Mouse (Mus musculus): ENCODE measurements around the gene Rnf26.
A peak's percentile ranks its signal among the peaks of the same experiment; 100 is the strongest.
"Not testable (repeated sequence)": the region's sequence is repeated elsewhere in the genome, so short reads cannot be mapped to it uniquely, and the experiment has no call there.

Gene Rnf26

DNA sequence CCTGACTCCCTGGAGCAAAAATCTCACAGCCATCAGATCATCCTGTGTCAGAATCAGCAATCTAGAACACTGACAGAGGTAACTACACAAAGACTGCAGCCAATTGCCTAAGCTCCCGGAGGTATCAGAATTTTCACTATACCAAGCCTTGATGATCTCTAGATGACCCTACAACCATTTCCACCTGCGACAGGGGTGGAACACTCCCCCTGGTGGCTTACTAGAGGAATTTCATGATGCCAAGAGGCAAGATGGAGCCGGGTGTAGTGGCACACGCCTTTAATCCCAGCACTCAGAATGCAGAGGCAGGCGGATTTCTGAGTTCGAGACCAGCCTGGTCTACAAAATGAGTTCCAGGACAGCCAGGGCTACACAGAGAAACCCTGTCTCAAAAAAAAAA is 11.0 kb upstream of the Rnf26 start:
- no peak for DNase-seq

DNA sequence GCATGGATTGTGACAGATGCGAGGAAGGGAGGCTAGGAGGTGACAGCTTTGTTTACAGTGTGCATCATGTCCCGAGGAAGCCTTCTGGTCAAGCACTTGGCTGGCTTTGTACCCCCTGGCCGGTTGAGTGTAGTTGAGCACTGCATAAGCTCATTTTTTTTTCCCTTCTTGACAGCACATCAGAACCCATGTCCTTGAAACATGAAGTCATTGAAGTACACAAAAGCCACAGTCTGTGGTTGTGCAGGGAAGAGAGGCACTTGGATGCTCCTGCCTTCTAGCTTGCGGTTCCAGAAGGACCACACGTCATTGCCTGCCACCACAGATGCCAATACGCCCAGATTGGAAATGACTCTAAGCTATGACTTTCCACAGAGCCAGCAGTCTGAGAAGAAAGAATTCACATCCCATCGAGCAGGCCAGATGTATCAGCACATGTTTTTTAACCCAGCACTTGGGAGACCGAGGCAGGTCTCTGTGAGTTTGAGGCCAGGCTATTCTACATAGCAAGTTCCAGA is 6.7 kb upstream of the Rnf26 start:
- DNase-seq, result no peak

DNA sequence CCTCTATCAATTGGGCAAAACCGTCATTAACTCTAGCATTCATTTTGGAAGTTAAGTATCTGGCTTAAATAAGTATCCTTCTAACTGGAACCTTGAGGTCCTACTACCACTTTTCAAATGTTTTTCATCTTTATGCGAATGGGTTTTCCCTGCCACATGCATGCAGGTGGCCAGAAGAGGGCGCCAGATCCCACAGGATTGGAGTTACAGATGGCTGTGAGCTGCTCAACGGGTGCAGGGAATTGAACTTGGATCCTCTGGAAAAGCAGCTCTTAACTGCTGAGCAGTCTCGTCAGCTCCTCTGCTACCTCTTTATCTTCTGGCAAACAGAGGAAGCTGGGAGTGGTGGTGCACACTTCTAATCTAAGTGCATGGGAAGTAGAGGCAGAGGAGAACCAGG is 5.7 kb upstream of the Rnf26 start:
- no peak for DNase-seq

DNA sequence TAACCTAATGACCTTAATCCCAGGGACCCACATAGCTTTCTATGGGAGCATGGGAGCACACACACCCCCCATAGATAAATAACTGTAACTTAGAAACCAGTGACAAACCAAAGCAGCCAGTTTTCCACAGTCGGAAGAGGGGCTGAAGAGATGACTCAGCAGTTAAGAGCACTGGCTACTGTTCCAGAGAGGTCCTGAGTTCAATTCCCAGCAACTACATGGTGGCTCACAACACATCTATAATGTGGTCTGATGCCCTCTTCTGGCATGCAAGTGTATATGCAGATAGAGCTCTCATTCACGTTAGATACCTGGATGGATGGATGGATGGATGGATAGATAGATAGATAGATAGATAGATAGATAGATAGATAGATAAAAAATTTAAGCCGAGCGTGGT is 2.9 kb upstream of the Rnf26 start:
- no peak for DNase-seq

DNA sequence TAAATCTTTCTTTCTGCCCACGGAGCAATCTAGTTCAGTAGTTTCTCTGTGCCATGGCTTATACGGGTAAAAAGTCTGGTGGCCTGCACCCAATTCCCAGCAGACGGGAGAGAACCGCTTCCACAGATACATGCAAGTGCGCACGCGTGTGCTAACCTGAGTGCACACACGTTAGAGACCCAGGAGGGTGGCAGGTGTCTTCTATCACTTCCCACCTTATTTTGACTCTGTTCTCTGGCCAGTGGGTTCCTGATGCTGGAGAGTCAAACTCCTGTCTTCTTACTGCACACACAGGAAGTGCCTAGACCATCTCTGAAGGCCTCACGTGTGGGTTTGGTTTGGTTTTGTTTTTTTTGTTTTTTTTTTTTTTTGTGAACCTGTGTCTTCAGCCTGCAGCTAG is 2.3 kb upstream of the Rnf26 start:
- no peak for DNase-seq

DNA sequence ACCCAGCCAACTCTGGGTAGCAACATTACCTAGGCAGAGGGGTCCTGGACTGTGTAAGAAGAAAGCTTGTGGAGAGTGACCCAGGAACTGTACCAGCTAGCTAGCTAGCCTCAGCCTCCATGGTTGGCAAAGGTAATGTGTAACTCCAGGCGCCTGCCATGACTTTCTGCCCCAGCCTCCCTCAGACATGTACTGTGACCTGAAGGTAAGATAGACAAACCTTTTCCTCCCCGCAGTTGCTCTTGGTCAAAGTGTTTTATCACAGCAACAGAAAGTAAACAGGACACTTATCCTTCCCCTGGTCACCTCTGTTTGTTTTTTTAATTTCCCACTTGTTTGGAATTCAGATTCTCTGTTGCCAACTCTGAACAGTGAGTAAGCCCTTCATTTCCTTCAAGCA is 1.1 kb upstream of the Rnf26 start:
- no peak for DNase-seq

DNA sequence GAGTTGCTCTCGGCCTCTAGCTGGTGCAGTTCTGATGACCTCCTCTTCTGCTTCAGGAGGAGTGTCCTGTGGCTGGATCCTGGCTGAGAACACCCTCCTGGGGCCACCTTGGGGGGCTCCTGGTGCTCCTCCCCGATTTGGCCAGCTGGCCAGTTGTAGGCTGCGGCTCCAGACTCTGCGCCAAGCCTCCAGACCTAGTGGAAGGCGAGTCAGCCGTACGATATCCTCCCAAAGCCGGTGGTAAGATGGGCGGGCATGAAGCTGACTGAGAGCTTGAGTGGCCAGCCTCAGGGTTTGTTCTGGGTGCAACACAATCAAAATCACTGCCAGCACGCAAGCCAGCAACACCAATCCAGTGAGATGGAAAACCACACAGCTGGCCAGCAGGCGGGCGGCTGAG is 1.4 kb downstream of the Rnf26 start:
- not testable (repeated sequence) for DNase-seq

DNA sequence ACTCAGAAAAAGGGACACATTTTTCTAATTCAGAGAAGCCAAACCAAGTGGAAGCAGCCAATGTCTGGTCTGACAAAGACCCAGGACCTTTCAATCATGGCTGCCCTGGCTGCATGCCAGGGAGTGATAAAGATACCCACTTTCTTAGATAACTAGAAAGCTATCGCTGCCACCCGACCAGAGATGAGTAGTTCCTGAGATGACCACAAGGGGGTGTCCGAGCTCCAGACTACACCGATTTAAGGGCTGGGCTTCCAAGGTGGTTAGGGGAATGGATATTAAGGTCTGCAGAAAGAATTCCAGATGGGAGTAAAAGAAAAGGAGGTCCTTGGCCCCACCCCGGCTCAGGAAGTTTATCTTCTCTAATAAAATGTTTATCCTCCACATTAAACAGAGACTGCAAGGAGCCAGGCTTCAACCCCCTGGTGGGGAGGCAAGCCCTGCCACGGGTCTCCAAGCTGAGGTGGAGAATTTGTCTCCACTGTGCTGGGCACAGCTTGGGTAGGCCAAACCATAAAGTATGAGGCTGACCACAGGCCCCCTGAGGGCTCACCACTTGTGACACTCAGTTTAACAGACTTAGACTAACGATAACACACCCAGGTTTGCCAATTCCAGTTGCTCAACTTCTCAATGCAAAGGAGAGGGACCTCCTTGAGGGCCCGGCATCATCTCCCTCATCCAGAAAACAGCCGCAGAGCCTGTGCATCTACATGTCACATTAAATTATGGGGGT is 3.8 kb downstream of the Rnf26 start:
- DNase-seq, result peak; percentile 68

DNA sequence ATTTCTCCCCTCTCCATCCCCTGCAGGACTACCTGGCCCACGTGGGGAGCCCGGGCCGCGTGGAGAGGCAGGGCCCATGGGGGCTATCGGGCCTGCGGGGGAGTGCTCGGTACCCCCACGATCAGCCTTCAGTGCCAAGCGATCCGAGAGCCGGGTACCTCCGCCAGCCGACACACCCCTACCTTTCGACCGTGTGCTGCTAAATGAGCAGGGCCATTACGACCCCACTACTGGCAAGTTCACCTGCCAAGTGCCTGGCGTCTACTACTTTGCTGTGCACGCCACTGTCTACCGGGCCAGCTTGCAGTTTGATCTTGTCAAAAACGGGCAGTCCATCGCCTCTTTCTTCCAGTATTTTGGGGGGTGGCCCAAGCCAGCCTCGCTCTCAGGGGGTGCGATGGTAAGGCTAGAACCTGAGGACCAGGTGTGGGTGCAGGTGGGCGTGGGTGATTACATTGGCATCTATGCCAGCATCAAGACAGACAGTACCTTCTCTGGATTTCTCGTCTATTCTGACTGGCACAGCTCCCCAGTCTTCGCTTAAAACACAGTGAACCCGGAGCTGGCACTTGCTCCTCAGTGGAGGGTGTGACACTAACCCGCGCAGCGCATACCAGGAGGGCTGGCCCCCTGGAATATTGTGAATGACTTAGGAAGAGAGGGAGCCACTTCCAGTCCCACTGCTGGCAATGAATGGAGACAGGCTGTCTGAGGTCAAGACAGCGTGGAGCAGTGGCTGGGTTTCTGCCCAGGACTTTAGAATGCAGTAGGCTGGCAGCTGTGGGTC is 4.9 kb downstream of the Rnf26 start:
- no peak for DNase-seq

DNA sequence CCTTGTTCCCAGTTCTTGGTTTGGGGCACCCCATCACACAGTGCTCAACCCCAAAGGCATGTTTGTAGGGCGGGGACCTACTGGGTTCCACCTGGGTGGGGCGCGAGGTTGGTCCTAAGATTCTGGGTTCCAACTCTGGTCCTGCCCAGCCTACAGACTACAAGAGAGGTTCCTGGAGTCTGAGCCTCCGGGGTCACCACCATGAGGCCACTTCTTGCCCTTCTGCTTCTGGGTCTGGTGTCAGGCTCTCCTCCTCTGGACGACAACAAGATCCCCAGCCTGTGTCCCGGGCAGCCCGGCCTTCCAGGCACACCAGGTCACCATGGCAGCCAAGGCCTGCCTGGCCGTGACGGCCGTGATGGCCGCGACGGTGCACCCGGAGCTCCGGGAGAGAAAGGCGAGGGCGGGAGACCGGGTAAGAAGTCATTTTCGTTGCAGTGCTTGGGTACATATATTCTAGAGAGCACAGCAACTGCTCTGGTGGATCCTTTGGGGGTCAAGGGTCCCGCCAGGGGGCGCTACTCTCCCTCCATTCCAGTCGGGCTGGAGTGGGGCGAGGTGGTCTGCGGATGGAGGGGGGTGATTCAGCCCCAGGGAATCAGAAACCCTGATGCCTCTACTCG is 5.6 kb downstream of the Rnf26 start:
- no peak for DNase-seq

DNA sequence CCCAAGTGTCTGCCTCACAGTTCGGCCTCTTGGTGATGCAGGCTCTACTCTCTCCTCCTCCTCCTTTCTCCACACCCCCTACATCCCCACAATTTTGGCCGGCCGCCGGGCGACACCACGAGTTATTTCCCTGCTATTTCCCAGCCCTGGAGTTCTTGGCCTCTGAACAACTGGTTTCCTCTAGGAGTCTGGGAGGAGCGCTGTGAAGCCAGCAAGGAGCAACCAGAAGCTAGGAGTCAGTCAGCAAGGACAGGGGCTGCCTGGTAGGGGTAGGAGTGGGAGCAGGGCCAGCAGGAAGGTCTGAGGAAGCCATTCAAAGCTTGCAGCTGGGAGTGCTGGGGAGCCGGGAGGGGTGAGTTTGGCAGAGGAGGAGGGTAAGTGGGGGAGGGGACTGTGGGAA is 6.2 kb downstream of the Rnf26 start, which contains the start of gene C1qtnf5:
Gene C1qtnf5, plus strand, starts transcription at position 136 of the 400 bp plus-strand sequence.
- DNase-seq, result peak; percentile 78

DNA sequence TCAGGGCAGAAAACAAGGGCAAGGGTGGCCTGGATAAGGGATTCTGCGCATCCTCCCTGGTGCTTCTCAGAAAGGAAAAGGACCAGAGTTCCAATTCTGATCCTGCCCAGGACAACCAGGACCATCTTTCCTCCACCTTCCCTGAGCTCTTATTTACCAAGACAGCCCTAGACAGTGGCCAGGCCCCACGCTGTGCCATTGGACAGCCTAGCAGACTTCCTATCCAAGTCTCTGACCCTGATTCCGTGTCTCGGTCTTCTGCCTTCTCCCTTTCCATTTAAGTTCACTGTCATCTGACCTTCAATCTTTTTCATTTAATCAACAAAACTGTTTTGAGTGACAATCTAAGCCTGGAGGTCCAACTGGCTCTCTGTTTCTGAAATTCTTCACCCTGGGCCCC is 6.7 kb downstream of the Rnf26 start:
- DNase-seq, result no peak

DNA sequence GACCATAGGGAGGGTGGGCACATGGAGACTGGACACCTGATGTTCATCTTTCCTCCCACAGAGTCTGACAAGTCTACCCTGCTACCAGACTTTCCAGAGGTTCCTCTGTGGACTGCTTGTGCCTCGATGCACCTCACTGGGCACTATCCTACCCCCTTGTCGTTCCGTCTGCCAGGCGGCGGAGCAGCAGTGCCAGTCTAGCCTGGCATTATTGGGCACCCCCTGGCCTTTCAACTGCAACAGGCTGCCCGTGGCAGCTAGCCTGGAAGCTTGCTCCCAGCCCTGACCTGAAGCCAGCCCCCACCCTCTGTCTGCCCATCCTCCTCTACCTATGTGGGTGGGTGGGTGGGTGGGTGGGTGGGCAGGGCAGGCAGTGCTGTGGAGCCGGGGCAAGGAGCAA is 7.1 kb downstream of the Rnf26 start:
- no peak for DNase-seq

DNA sequence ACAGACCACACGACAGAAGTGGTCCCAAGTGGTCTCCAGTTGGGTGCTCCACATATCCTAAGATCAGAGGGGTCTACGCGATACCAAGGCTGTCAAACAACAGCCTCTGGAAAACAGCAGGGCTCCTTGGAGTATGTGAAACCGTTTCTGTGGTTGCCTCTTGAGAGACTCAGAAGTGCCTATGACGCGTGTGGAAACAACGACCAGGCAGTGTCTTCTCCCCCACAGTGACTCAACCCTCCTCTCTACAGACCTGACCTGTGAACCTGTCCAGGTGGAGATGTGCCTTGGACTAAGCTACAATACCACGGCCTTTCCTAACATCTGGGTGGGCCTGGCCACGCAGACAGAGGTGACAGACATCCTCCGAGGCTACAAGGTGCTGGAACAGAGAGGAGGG is 7.5 kb downstream of the Rnf26 start:
- DNase-seq, result no peak

DNA sequence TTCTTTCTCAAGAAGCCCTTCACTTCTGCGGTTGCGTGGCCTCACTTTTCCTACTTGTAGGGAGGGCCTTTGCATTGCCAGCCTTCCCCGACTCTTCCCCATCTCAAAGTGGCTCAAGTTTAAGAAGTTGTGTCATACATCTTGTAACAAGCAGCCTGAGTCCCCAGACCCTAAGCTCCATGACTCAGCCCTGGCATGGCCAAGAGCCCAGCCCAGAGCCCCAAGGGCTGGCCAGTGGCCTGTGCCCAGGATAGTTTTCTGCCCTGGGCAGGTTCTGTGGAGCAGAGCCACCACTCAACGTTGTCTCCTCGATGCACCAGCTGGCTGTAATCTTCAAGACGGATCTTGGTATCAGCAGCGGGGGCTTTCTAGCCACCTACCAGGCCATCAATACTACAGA is 8.4 kb downstream of the Rnf26 start:
- no peak for DNase-seq

DNA sequence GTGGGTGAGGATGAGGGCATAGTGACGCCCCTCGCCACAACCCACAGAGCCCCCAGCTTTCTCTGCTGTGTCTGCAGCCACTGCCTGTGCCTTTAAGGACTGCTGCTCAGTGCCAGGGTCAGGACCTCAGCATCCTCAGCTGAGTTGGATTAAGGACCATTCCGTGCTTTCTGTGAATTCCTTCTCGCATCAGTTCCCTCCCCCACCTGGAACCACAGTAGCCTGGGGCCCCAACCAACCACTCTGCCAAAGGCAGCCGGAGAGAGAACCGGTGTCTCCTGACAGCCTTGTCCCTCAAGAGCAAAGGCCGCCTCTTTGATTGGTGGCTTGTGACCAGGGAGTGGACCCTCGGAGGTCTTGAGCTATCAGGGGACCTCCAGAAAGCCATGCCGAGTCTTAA is 11.8 kb downstream of the Rnf26 start, which contains the start of gene Mfrp:
Gene Mfrp, plus strand, starts transcription at position 240 of the 400 bp plus-strand sequence.
- DNase-seq, result no peak

DNA sequence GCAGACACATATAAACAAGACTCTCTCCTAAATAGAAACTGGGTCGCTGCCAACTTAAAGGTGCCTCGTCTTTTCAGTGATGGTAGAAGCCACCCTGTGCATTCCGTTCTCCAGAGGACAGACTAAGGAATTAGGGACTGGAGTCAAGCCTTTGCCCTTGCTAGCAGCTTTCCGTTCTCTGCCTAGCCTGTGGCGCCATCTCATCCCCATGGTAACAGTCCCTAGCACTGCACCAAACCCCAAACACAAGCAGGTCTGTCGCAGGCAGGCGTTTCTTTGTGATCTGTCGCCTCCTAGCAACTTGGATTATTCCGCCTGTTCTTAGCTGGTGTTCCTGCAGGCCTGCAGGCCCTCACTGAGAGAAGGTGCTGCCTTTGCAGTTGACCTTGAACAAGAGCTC is 16.8 kb downstream of the Rnf26 start:
- peak; percentile 66 for DNase-seq

DNA sequence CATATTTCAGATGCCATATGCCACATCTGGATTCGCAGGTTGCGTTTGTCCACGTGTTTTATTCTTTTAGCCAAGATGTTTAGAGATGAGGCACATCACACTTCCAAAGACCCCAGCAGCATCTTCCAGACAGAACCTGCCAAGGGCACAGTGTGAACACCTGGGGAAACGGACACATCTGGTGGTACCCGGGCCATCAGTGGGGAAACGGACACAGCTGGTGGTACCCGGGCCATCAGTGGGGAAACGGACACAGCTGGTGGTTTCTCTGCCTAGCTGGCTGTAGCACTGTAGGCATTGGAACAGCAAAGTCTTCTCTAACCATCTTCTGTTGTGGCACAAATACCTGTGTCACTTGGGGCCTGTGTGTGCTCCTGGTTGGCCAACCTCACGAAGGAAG is 17.5 kb downstream of the Rnf26 start:
- no peak for DNase-seq

DNA sequence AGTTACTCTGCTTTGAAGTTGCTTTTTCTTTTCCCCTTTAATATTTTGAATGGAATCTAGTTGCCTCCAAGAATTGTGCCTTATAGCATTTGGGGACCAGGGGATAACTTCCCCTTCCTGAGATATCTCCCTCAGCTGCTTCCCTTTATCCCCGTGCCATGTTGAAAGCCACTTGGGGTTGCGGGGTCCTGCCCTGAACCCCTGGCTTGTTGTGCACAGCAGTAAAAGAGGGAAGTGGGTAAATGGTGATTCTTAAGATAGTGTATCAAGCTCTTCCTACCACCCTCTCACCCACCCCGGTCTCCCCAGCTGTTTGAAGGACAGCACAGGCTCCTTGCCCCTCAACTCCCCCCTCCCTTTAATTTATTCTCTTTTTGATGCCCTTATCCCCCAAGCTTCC is 18.6 kb downstream of the Rnf26 start:
- no peak for DNase-seq

DNA sequence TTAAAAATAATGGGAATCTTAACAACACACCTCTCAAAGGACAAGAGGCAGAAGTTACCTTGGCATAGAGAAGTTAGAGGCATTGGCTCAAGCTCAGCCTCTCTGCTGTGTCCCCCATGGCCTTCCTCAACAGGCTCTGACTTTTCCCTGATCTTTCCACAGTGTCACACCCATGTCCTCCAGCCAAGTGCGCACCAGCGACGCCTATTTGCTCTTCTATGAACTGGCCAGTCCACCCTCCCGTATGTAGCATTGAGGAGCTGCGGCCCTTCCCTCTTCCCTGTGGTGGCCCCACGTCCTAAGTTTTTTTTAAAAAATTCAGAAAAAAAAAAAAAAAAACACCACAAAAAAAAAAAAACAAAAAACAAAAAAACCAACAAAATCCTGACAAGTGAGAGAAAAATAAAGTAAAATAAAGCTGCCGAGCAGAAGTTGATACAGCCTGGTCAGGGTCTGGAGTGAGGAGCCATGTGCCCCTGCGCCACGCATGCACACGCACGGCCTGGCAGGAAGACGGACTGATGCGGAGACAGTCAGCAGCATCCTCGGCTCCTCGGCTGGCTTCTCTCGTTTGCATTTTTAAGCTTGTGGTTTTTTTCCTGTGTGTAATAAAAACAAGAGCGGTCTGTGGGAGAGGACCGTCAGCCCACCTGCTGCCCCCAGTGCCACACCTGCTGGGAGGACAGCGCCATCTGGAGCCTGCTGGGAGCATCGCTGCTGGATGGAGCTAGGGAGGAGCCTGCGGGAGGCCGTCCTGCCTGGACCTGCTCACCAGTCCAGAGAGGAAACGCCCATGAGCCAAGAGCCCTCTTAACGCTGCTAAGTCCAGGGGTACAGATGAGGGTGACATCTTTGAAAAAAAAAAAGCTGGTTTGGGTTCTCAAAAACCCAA is 19.5 kb downstream of the Rnf26 start:
- peak; percentile 90 for DNase-seq

DNA sequence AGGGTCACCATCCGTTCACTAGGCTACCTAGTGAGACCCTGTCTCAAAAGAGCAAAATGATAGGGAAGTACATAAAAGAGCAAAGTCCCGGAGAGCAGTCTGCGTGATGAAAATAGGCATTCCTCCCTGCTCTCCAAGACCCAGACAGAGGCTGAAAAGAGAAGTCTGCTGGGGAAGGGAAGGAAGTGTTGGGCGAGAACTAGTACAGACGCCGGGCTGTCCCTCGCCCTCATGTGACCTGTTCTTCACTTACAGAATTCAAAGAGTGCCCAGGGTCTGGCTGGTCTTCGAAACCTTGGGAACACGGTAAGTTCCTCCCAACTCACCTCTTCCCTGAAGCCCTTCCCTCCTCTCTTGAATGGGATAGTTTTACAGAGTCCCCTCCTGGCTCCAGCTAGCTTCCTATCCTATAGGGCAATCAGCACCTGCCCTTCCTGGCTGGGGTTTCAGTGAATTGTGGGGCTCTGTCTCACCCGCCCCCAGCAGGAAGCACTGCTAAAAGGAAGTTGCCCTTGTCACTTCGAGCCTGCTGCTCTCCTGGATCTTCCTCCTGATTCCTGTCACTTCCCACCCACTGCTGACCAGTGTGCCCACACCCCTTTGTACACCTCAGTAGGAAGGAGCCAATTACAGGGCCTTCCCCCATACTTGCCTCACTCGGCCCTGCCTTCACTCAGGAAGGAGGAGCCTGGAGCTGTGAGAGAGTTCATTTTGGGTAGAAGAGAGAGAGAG is 24.3 kb downstream of the Rnf26 start:
- DNase-seq, result no peak
